Mouse (Mus musculus): ENCODE data around the gene 9530003J23Rik. TPM values are rescaled to one million over a fixed set of nuclear protein-coding genes. Genes with fewer than 3 reads are reported as not detected.
A peak's percentile ranks its signal among the peaks of the same experiment; 100 is the strongest.

9530003J23Rik gene
- polyA plus RNA-seq, 1 experiment from 2014 or later, result 3.3 TPM

- DNase-seq (ENCODE audit: low spot score), result peak; percentile 31
- no peak overlapping the region for H3K4me2 ChIP-seq (replicated peaks; ENCODE audit: low read depth, low read length)
- H3K4me1 ChIP-seq (ENCODE audit: insufficient read depth, low read depth, low read length), result peaks cover 2% of the 10 kb centered on the region; the same call in 1 of the 2 replicates
- 66% methylated on average over 16 of the region's 16 CpGs for WGBS
- TF ChIP-seq EP300 (IDR thresholded peaks at IDR 0.05) (no peak), CTCF (IDR thresholded peaks at IDR 0.05) (no peak)
- peak; percentile 37; the same call in 1 of the 2 replicates for ATAC-seq
- H3K4me3 ChIP-seq (ENCODE audit: low read depth, low read length), result no peak overlapping the region
- no peak overlapping the region for H3K9ac ChIP-seq (replicated peaks; ENCODE audit: low read depth)
- no peaks in the 10 kb centered on the region for H3K9me3 ChIP-seq (ENCODE audit: low read length)
- H3K27me3 ChIP-seq (replicated peaks; ENCODE audit: insufficient read depth, low read length), result no peaks in the 10 kb centered on the region
- H3K36me3 ChIP-seq (ENCODE audit: insufficient read depth, low read length), result no peaks in the 10 kb centered on the region
- H3K27ac ChIP-seq (ENCODE audit: low read length), result no peak overlapping the region
Observed at GRCm38 (mm10) chr10:117229826-117230225, 8.7 kb downstream of the 9530003J23Rik start.

GRCm38 (mm10) chr10:117226002-117226401, 12.5 kb downstream of the 9530003J23Rik start:
- Histone ChIP-seq H3K9me3 (ENCODE audit: low read length) (no peaks in the 10 kb centered on the region), H3K36me3 (ENCODE audit: insufficient read depth, low read length) (peaks cover 15% of the 10 kb centered on the region), H3K4me3 (ENCODE audit: low read depth, low read length) (no peak overlapping the region), H3K4me1 (ENCODE audit: insufficient read depth, low read depth, low read length) (peaks cover 5% of the 10 kb centered on the region; the same call in 1 of the 2 replicates), H3K27me3 (replicated peaks; ENCODE audit: insufficient read depth, low read length) (no peaks in the 10 kb centered on the region), H3K4me2 (replicated peaks; ENCODE audit: low read depth, low read length) (no peak overlapping the region), H3K27ac (ENCODE audit: low read length) (no peak overlapping the region), H3K9ac (replicated peaks; ENCODE audit: low read depth) (no peak overlapping the region)
- WGBS, result 44% methylated on average over 3 of the region's 3 CpGs
- DNase-seq (ENCODE audit: low spot score) (no peak), ATAC-seq (no peak)
- no peak for TF ChIP-seq CTCF (IDR thresholded peaks at IDR 0.05)
- TF ChIP-seq EP300 (IDR thresholded peaks at IDR 0.05), result no peak

DNA sequence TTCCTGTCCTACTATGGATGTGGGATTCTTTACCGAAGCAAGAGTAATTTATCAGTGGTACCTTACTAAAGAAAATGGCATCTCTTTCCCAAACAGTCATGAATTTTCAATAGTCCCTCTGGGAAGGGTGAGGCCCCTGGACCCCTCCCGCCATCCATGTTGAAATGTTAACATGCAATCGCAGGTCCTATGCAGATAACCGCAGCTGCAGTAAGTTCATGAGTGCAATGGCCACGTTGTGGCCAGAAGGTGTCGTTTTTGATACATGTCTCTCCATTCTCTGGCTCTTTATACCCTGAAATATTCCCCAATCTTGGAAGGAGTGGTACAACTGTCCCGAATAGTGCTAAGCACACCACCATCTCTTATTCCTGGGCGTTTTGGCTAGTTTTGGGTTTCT, 13.4 kb downstream of the 9530003J23Rik start:
- H3K4me3 ChIP-seq (ENCODE audit: low read depth, low read length), result no peak overlapping the region; the same call in 1 of the 2 replicates
- no peak for ATAC-seq

DNA sequence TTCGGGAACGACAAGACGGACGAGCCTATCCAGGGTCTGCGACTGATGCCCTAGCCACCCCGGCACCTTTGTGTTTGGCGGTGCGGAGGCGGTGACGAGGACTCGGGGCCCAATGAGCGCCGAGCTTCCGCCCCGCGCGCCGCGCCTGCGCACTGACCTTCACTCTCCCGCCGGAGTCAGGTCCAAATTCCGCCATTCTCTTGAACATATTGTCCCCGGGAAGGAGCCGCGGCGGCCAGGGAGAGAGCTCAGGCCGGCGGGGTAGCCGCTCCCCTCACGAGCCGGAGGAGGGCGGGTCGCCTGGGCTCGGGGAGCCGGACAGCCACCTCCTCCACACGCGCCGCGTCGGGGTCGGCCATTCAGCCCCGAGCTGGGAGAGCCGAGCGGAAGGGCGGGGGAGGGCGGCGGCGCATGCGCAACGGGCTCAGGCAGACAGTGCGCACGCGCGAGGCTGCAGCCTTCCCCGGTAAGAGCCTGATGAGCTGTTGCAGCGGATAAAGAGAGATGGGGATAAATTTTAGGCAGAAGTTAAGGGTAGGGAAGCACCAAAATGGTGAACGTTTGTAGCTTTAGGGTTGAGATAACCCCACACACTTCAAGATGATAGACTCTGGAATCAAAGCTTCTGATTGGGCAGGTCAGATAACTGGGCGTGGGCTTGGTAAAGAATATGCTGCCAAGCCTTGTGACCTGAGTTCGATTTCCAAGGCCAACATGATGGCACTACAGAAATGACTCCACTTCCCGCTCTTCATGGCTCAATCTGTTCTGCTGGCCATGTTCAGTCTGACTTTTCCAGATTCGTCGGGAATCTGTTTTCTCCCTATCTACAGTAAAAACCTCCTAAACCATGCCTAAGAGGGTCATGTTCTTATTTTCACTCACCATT, 14.2 kb downstream of the 9530003J23Rik start, which contains the start of gene Yeats4:
Gene Yeats4, minus strand, starts transcription at position 406 of the 889 bp plus-strand sequence.
- under 1% methylated on average over 47 of the region's 63 CpGs for WGBS
- no peaks in the 10 kb centered on the region for H3K27me3 ChIP-seq (replicated peaks; ENCODE audit: insufficient read depth, low read length)
- H3K4me2 ChIP-seq (replicated peaks; ENCODE audit: low read depth, low read length), result peak within 1 kb of the TSS; percentile 81
- ATAC-seq, result peak; percentile 97
- peaks cover 24% of the 10 kb centered on the region for H3K36me3 ChIP-seq (ENCODE audit: insufficient read depth, low read length)
- peaks cover 5% of the 10 kb centered on the region; the same call in 1 of the 2 replicates for H3K4me1 ChIP-seq (ENCODE audit: insufficient read depth, low read depth, low read length)
- H3K9me3 ChIP-seq (ENCODE audit: low read length), result no peaks in the 10 kb centered on the region
- H3K9ac ChIP-seq (replicated peaks; ENCODE audit: low read depth), result peak within 1 kb of the TSS; percentile 94
- peak within 1 kb of the TSS; percentile 87 for H3K4me3 ChIP-seq (ENCODE audit: low read depth, low read length)
- peak within 1 kb of the TSS; percentile 99 for H3K27ac ChIP-seq (ENCODE audit: low read length)
- TF ChIP-seq CTCF (IDR thresholded peaks at IDR 0.05) (no peak), EP300 (IDR thresholded peaks at IDR 0.05) (no peak)
- DNase-seq (ENCODE audit: low spot score), result peak; percentile 96

More for the DNA sequence above, 13.4 kb downstream of the 9530003J23Rik start:
- H3K27ac ChIP-seq (ENCODE audit: low read length), result no peak overlapping the region
- TF ChIP-seq CTCF (IDR thresholded peaks at IDR 0.05) (peak; percentile 56), EP300 (IDR thresholded peaks at IDR 0.05) (no peak)
- no peaks in the 10 kb centered on the region for H3K27me3 ChIP-seq (replicated peaks; ENCODE audit: insufficient read depth, low read length)
- H3K4me2 ChIP-seq (replicated peaks; ENCODE audit: low read depth, low read length), result peak overlapping the region; percentile 81
- peak; percentile 55 for DNase-seq (ENCODE audit: low spot score)
- 52% methylated on average over 8 of the region's 8 CpGs for WGBS
- no peak overlapping the region for H3K9ac ChIP-seq (replicated peaks; ENCODE audit: low read depth)
- peaks cover 18% of the 10 kb centered on the region for H3K36me3 ChIP-seq (ENCODE audit: insufficient read depth, low read length)
- no peaks in the 10 kb centered on the region for H3K9me3 ChIP-seq (ENCODE audit: low read length)
- peaks cover 5% of the 10 kb centered on the region; the same call in 1 of the 2 replicates for H3K4me1 ChIP-seq (ENCODE audit: insufficient read depth, low read depth, low read length)

DNA sequence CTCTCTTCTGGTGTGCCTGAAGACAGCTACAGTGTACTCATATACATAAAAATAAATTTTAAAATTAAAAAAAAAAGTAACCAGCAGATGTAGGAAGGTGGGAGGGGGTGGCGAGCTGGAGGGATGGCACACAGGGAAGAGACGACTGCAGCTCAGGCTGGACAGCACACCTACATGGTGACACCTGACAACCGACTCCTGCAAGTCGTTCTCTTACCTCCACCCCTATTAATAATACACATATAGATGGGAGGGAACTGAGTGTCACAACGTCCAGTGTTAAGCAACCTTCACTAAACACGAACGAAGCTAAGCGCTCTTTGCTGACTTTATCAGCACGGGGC, 14.8 kb downstream of the 9530003J23Rik start:
- 0% methylated on average over 9 of the region's 9 CpGs for WGBS
- peaks cover 5% of the 10 kb centered on the region; the same call in 1 of the 2 replicates for H3K4me1 ChIP-seq (ENCODE audit: insufficient read depth, low read depth, low read length)
- no peak for ATAC-seq

GRCm38 (mm10) chr10:117222821-117223220, 15.7 kb downstream of the 9530003J23Rik start:
- TF ChIP-seq CTCF (IDR thresholded peaks at IDR 0.05) (no peak), EP300 (IDR thresholded peaks at IDR 0.05) (no peak)
- DNase-seq (ENCODE audit: low spot score) (no peak), ATAC-seq (no peak)
- no peaks in the 10 kb centered on the region for H3K9me3 ChIP-seq (ENCODE audit: low read length)
- H3K4me2 ChIP-seq (replicated peaks; ENCODE audit: low read depth, low read length), result no peak overlapping the region
- H3K27ac ChIP-seq (ENCODE audit: low read length), result no peak overlapping the region
- H3K9ac ChIP-seq (replicated peaks; ENCODE audit: low read depth), result no peak overlapping the region
- peaks cover 5% of the 10 kb centered on the region; the same call in 1 of the 2 replicates for H3K4me1 ChIP-seq (ENCODE audit: insufficient read depth, low read depth, low read length)
- H3K27me3 ChIP-seq (replicated peaks; ENCODE audit: insufficient read depth, low read length), result no peaks in the 10 kb centered on the region
- H3K36me3 ChIP-seq (ENCODE audit: insufficient read depth, low read length), result peaks cover 31% of the 10 kb centered on the region
- WGBS, result 68% methylated on average over 3 of the region's 3 CpGs
- no peak overlapping the region for H3K4me3 ChIP-seq (ENCODE audit: low read depth, low read length)

More for the DNA sequence above, 14.8 kb downstream of the 9530003J23Rik start:
- TF ChIP-seq EP300 (IDR thresholded peaks at IDR 0.05) (no peak), CTCF (IDR thresholded peaks at IDR 0.05) (no peak)
- Histone ChIP-seq H3K9ac (replicated peaks; ENCODE audit: low read depth) (peak overlapping the region; percentile 94), H3K4me3 (ENCODE audit: low read depth, low read length) (peak overlapping the region; percentile 87), H3K4me2 (replicated peaks; ENCODE audit: low read depth, low read length) (peak overlapping the region; percentile 81), H3K27me3 (replicated peaks; ENCODE audit: insufficient read depth, low read length) (no peaks in the 10 kb centered on the region), H3K36me3 (ENCODE audit: insufficient read depth, low read length) (peaks cover 24% of the 10 kb centered on the region), H3K27ac (ENCODE audit: low read length) (no peak overlapping the region), H3K9me3 (ENCODE audit: low read length) (no peaks in the 10 kb centered on the region)
- no peak for DNase-seq (ENCODE audit: low spot score)

All from lung, postnatal 0 days (tissue).